Mouse (Mus musculus) hindlimb bud, embryonic 11.5 days (tissue): ENCODE data around the gene Olfr591.
"Not testable (repeated sequence)": the region's sequence is repeated elsewhere in the genome, so short reads cannot be mapped to it uniquely, and the experiment has no call there.

Experiments
- DNase-seq: peaks from one replicate; pipeline ENCODE4 v3.0.0-alpha.2; 2012; ENCODE audit warnings: low read depth, low spot score; ENCODE audit errors: extremely low spot score

Olfr591 gene

DNA sequence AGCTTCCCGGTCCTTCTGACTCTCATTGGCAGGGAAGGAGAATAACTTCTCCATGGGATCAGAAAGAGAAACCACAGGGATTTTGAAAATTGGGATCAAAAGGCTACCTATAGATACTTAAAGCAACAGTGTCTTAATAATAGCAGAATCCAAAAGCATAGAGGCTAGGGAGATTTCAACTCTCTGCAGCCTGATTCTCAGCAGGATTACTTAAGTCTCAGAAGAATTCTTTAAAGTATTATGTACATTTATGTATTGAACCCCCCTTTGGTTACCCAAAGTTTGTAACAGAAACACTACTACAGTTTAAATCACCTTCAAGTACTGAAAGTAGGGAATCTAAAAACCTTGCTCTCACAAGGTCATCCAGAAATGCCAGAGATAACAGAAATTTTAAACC, at the start of gene Olfr591:
Gene Olfr591, minus strand, starts transcription at position 101 of the 400 bp plus-strand sequence.
- DNase-seq: no peak

DNA sequence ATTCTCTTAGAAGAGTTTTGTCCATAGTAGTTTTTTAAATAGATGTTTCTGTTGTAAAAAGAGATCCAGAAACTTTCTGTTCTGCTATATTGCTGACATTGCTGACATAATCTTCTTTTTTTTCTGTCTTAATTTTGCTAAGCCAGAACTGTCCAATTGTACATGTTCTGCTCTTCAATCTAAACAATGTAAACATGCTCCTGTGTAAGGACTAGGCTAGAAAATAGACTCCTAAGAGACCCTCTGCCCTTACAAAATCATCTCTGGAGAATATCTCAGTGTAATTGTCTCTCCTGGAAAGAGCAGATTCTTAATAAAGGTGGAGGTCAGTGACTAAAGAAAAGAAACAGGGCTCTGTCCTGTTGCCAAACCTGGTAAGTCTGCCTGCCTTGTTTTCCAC, 38.6 kb upstream of the Olfr591 start, which contains the start of gene Olfr594:
Gene Olfr594, plus strand, starts transcription at position 301 of the 400 bp plus-strand sequence.
- DNase-seq: no peak

DNA sequence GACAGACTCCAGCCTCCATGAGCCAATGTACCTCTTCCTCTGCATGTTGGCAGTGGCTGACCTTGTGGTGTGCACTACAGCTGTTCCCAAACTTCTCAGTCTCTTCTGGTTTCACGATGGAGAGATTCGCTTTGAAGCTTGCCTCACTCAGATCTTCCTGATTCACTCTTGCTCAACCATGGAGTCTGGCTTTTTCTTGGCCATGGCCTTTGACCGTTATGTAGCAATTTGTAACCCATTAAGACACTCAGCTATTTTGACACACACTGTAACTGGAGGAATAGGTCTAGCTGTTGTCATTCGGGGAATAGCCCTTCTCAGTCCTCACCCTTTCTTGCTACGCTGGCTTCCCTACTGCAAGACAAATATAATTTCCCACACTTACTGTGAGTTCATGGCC, 33.9 kb upstream of the Olfr591 start:
- not testable (repeated sequence) for DNase-seq

DNA sequence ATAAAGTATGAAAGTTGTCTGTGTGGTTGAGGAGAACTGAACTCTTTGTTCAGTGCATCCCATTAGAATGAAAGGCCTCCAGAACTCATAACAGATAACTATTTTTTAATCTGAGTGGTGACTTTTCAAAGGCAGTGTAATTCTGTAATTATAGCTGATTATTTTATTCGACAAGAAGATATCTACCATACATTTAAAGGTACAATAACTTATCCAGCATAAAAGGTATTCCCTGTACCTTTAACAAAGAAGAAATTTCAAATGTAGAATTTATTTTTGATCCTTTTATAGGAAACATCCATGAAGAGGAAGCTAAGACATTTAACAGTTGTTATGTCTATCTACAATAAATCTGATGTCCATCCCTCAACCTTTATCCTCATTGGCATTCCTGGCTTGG, 33.4 kb upstream of the Olfr591 start, which contains the start of gene Olfr593:
Gene Olfr593, plus strand, starts transcription at position 301 of the 400 bp plus-strand sequence.
- DNase-seq: no peak

DNA sequence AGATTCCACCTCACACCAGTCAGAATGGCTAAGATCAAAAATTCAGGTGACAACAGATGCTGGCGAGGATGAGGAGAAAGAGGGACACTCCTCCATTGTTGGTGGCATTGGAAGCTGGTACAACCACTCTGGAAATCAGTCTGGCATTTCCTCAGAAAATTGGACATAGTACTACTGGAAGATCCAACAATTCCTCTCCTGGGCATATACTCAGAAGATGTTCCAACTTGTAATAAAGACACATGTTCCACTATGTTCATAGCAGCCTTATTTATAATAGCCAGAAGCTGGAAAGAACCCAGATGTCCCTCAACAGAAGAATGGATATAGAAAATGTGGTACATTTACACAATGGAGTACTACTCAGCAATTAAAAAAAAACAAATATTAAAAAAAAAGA, 6.4 kb upstream of the Olfr591 start, which contains the start of gene Olfr592:
Gene Olfr592, plus strand, starts transcription at position 301 of the 400 bp plus-strand sequence.
- not testable (repeated sequence) for DNase-seq

DNA sequence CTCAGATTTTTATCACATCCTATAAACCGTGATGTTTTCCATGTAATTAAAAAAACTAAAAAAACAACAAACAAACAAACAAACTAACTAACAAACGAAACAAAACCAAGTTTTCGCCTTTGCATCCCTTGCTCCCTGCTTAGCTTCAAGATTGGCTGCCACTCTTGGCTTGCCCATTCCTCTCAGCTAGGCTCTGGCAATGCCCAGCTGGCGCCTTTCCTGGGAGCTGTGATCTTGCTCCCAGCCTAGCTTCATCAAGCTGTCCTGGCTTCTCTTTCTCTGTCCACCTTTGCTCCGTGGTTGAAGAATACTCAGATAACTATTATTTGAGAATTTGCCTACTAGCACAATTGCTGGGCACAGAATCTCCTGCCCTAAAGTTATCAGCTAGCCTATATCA, 8.4 kb downstream of the Olfr591 start:
- DNase-seq: no peak

DNA sequence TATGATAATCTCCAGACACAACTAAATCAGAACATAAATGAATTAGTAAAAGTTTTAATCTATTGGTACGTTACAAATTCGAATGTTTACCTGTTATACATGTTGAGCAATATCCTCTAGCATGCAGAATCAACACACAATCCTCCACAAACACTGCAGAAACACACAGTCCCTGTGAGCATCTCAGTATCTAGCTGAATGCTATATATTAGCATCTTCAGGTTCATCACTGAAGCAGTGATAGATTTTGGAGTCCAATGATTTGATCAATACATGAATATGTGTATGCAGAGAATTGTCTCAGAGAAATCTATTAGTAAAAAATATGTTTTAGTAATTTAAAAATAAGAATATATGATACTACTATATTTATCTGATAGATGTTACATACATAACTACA, 21.9 kb downstream of the Olfr591 start, which contains the start of gene Olfr589:
Gene Olfr589, minus strand, starts transcription at position 101 of the 400 bp plus-strand sequence.
- DNase-seq: no peak

DNA sequence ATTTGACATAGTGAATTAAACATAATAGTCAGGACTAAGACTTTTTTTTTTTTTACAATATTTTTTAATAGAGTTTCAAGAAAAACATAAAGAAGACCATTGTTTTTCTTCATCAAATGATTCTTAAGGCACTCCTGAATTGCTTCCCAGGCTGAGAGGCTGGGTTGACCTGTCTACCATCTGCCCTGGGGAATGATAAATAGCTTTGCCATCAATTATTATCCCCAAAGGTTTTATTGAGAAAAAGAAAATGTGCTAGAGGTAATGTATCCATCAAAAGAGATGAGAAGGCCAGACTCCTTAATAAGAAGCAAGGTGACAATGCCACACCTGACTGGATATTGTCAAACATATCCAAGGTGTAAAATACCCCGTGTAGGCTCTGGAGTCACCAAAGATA, 37.6 kb downstream of the Olfr591 start, which contains the start of gene Olfr588-ps1:
Gene Olfr588-ps1, plus strand, starts transcription at position 301 of the 400 bp plus-strand sequence.
- no peak for DNase-seq

DNA sequence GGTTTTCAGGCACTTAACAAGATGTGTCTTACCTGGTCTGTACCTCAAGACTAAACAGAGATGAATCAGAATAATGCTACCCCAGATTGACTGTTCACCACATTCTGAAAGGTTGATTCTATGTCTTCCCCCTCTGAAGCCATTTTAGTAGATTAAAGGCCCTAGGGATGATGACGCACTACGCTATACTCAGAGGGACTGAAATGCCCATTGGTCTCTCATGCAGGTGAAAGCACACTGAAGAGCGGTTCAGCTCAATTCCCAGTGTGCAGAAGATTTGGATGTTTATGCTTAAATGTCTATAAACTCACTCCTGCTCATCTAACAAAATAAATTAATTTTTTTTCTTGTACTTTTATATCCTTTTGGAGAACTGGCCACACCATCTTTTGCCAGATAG, 52.6 kb downstream of the Olfr591 start, which contains the start of gene Olfr586:
Gene Olfr586, minus strand, starts transcription at position 101 of the 400 bp plus-strand sequence.
- no peak for DNase-seq

DNA sequence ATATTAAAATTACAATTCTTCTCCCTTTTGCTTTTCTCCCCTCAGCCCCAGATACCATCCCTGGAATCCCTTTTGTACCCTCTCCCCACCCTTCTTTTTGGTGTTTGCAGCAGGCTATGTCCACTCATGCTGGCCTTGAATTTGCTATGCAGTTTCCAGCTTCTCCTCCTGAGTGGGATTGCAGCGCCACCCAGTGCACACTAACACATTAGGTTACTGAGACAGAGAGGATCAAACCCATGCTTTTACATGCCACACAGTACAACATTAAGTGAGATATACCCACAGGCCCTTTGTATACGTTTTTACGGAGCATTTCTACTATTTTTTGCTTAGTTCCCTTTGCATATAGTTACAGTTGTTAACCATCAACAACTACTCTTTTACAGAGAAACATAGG, 58.7 kb downstream of the Olfr591 start:
- no peak for DNase-seq
